Mouse (Mus musculus) layer of hippocampus, adult 18-20 months (tissue): Measurements from ENCODE around the gene Gpr37l1. TPM values are rescaled to one million over a fixed set of nuclear protein-coding genes. Genes with fewer than 3 reads are reported as not detected.
"Not testable (repeated sequence)": the region's sequence is repeated elsewhere in the genome, so short reads cannot be mapped to it uniquely, and the experiment has no call there.

ENCODE experiments used
- DNase-seq, 2 experiments: peaks; one replicate each; pipeline ENCODE4 v3.0.0; 2022; ENCODE audit warnings: low spot score in 2 of 2
- total RNA-seq, 2 experiments: library from RNA; stranded (reverse); gene quantifications; 2 replicates each; pipeline ENCODE4 v1.2.3; 2021

Gene Gpr37l1
- total RNA-seq, 2 experiments from 2014 or later, result 195 to 208 TPM

GRCm38 (mm10) chr1:135125990-135126389, 41.5 kb downstream of the Gpr37l1 start:
- no peak for DNase-seq

- DNase-seq, result no peak
These were observed 42.7 kb downstream of the Gpr37l1 start for GRCm38 (mm10) chr1:135124573-135125363.

GRCm38 (mm10) chr1:135112661-135113060, 54.8 kb downstream of the Gpr37l1 start:
- peak in 1 of 2 experiments; percentile 49 for DNase-seq

- not testable (repeated sequence) for DNase-seq
These were observed 56.2 kb downstream of the Gpr37l1 start for GRCm38 (mm10) chr1:135111271-135111670.

Other genes starting within 250 kb of the Gpr37l1 start
- 10 to 100 TPM; 70.0 to 73.0 TPM for gene Ppp1r12b, start 211.7 kb downstream of the Gpr37l1 start, total RNA-seq
- 1 to 10 TPM; 1.1 to 2.2 TPM for gene Ube2t, start 205.1 kb downstream of the Gpr37l1 start, total RNA-seq
- gene Lgr6, start 62.4 kb downstream of the Gpr37l1 start, total RNA-seq, result 1 to 10 TPM; 1.3 to 2.6 TPM
- not detected for gene Ptpn7, start 35.0 kb downstream of the Gpr37l1 start, total RNA-seq
- 100 to 1,000 TPM; 248 to 258 TPM for gene Arl8a, start 20.9 kb downstream of the Gpr37l1 start, total RNA-seq
- not detected for gene Elf3, start 90.9 kb upstream of the Gpr37l1 start, total RNA-seq
- 10 to 100 TPM; 45.3 to 55.3 TPM for gene Rnpep, start 116.4 kb upstream of the Gpr37l1 start, total RNA-seq
- gene Timm17a, start 146.1 kb upstream of the Gpr37l1 start, total RNA-seq, result 100 to 1,000 TPM; 181 to 183 TPM
- under 1 TPM; 0.58 to 0.67 TPM for gene Lmod1, start 157.1 kb upstream of the Gpr37l1 start, total RNA-seq
- 100 to 1,000 TPM; 110 to 125 TPM for gene Shisa4, start 207.6 kb upstream of the Gpr37l1 start, total RNA-seq